Comparison of ENCODE assay signal across 24 mouse cellular contexts in the genomic region with DNA sequence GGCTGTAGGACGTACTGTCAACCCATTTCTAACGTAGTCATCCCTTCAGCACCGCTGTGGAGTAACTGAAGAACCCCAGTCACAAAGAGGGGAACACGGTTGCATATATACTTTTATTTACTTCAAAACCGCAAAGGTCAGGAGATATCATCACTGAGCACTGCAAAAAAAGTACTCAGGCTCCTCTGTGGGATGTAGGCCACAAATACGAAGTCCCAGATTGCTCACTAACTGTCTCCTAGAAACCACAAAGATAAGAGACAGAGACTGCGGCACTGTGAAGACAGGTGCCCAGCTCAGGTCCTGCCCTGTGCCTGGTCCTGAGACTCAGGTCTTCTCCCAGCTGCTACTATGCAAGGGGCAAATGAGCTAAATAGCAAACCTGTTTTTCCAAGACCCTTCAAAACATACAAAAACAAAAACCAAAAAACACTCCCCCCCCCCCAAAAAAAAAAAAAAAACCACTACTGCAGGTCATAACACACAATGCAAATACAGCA. TPM values are rescaled to one million over a fixed set of nuclear protein-coding genes. Genes with fewer than 3 reads are reported as not detected.
DNase-seq lines count a peak whose midpoint lies in the region; TF ChIP-seq lines count a peak whose summit lies in the region.
"Had no signal": no experiment of that assay in that cellular context is flagged by ENCODE, and none has a peak within 500 bp of the region (broad histone marks: within the 10 kb centered on the region; RNA-seq: fewer than 3 reads in every experiment).

No protein-coding gene starts in this region.

- peaks cover 20% of the 10 kb centered on the region for H3K4me1 ChIP-seq in kidney, adult 2 months (ENCODE audit: control insufficient read depth, insufficient read depth, low read length)
- peaks cover 11% of the 10 kb centered on the region for H3K4me1 ChIP-seq in cerebellum, adult 2 months (ENCODE audit: control insufficient read depth, insufficient read depth, low read length)
- H3K4me1 ChIP-seq: embryonic facial prominence, embryonic 12.5 days; midbrain, embryonic 10.5 days; midbrain, embryonic 15.5 days; neural tube, embryonic 12.5 days had no signal

- DNase-seq in kidney, adult 2 months, result no peak
- no peak for DNase-seq in kidney, adult 18-20 months
- peak; percentile 12 for DNase-seq in thymus, postnatal 0 days (ENCODE audit: low spot score)
- no peak for DNase-seq in thymus, postnatal 10 days (ENCODE audit: low spot score in 2 of 2)
- DNase-seq in induced T-regulatory cell, adult 2 months (ENCODE audit: low read depth), result peak; percentile 42
- DNase-seq in cerebellum, adult 2 months, result no peak
- no peak for DNase-seq in frontal cortex, postnatal 36 days (ENCODE audit: low spot score in 2 of 2)
- DNase-seq: adrenal gland, postnatal 10 days; cerebellum, adult 9-11 months; embryo, embryonic 11 days; heart, postnatal 10 days; liver; lung, adult 2 months; lung, postnatal 14 days; right cerebral cortex, postnatal 4 days; thymus, postnatal 4 days had no signal

- WGBS in kidney, adult 2 months, result 68% methylated on average over 7 of the region's 7 CpGs
- 90% methylated on average over 7 of the region's 7 CpGs for WGBS in cerebellum, adult 2 months

- no peak for TF ChIP-seq POLR2A in kidney, adult 2 months (IDR thresholded peaks at IDR 0.05; ENCODE audit: low read depth, low read length)
- no peak for TF ChIP-seq POLR2A in cerebellum, adult 2 months (IDR thresholded peaks at IDR 0.05; ENCODE audit: borderline replicate concordance, insufficient read depth, low read length)

- peak overlapping the region; percentile 80 for H3K4me3 ChIP-seq in kidney, adult 2 months (ENCODE audit: insufficient read depth, low read depth, low read length)
- H3K4me3 ChIP-seq in cerebellum, adult 2 months (replicated peaks; ENCODE audit: insufficient read depth, low read depth, low read length), result no peak overlapping the region
- H3K4me3 ChIP-seq: embryonic facial prominence, embryonic 12.5 days; heart, embryonic 13.5 days; midbrain, embryonic 10.5 days; midbrain, embryonic 15.5 days; neural tube, embryonic 12.5 days had no signal

- no peaks in the 10 kb centered on the region for H3K27me3 ChIP-seq in kidney, adult 2 months (replicated peaks; ENCODE audit: control insufficient read depth, insufficient read depth, low read length)
- H3K27me3 ChIP-seq in cerebellum, adult 2 months (ENCODE audit: control insufficient read depth, insufficient read depth, low read length), result no peaks in the 10 kb centered on the region
- H3K27me3 ChIP-seq: embryonic facial prominence, embryonic 12.5 days; heart, embryonic 13.5 days; midbrain, embryonic 15.5 days; neural tube, embryonic 12.5 days; Patski had no signal

- peak overlapping the region; percentile 98 for H3K27ac ChIP-seq in kidney, adult 2 months (ENCODE audit: insufficient read depth, low read depth, low read length)
- H3K27ac ChIP-seq in cerebellum, adult 2 months (ENCODE audit: insufficient read depth, low read length), result no peak overlapping the region
- H3K27ac ChIP-seq: embryonic facial prominence, embryonic 12.5 days; hindbrain, embryonic 14.5 days; liver, embryonic 14.5 days; midbrain, embryonic 10.5 days; midbrain, embryonic 15.5 days; neural tube, embryonic 12.5 days had no signal

- H3K36me3 ChIP-seq in kidney, adult 2 months (ENCODE audit: control insufficient read depth, insufficient read depth, low read length), result no peaks in the 10 kb centered on the region; the same call in 1 of the 2 replicates

- no peak for TF ChIP-seq CTCF in kidney, adult 2 months (conservative IDR thresholded peaks at IDR 0.05; ENCODE audit: insufficient read depth, insufficient read length, low read depth, low read length)
- TF ChIP-seq CTCF in cerebellum, adult 2 months (IDR thresholded peaks at IDR 0.05; ENCODE audit: borderline replicate concordance, insufficient read depth, low read depth, low read length), result no peak

RNA-seq across cellular contexts. Expression of gene Capn15, which starts 35.3 kb away (rescaled TPM):
- 24.0 and 31.6 TPM in 2 replicates for polyA plus RNA-seq in kidney, adult 2 months (2012; rRNA removed)
- 15.3 and 17.0 TPM in 2 replicates for polyA plus RNA-seq in thymus, postnatal 0 days (2015; fragmentation: Nextera tagmentation; extraction: Ambion mirVana)
- 88.7 and 92.8 TPM in 2 replicates for polyA plus RNA-seq in cerebellum, adult 2 months (2012; rRNA removed)

RNA-seq across cellular contexts. Expression of gene Rab11fip3, which starts 48.5 kb away (rescaled TPM):
- polyA plus RNA-seq in kidney, adult 2 months (2012; rRNA removed), result 454 and 517 TPM in 2 replicates
- polyA plus RNA-seq in thymus, postnatal 0 days (2015; fragmentation: Nextera tagmentation; extraction: Ambion mirVana), result 3.1 and 4.7 TPM in 2 replicates
- polyA plus RNA-seq in cerebellum, adult 2 months (2012; rRNA removed), result 81.8 and 82.9 TPM in 2 replicates

Comparison
In these comparisons a context has a peak if more than half of its experiments do, and no peak if none do; other contexts are left out.
1. DNase-seq: peak in thymus, postnatal 0 days (single experiment) and induced T-regulatory cell, adult 2 months (single experiment); none in kidney, adult 2 months (single experiment), kidney, adult 18-20 months (single experiment), thymus, postnatal 10 days (0 of 2), cerebellum, adult 2 months (0 of 2) and frontal cortex, postnatal 36 days (0 of 2).
2. RNA of gene Rab11fip3, which starts 48.5 kb away (polyA plus RNA-seq): 454 to 517 TPM in kidney, adult 2 months and 81.8 to 82.9 TPM in cerebellum, adult 2 months; 3.1 to 4.7 TPM in thymus, postnatal 0 days; every median in the first group is over 10 times any median in the second.